Mouse (Mus musculus): ENCODE measurements at regions not wholly inside any gene's neighbourhood (a gene's known extent, or its start where the extent isn't known, plus 50 kb on each side); places are given as distances from the start of the nearest gene placed in this dataset.

DNA sequence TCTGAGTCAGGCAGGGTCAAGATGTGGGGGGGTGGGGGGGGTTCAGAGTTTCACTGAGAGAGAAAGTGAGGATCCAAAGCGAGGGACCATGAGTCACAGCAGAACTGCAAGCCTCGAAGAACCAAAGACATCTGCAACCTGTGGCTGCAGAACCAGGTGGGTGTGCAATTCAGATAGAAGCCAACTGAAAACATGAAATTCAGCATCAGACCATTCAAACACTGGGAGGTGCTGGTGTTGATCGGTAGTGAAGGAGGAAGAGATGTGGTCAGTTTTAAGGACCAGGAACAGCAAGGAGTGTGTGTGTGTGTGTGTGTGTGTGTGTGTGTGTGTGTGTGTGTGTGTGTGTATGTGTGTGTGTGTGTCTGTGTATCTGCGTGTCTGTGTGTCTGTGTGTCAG is 53.8 kb upstream of the Cd44 start:
- TF ChIP-seq CTCF (IDR thresholded peaks at IDR 0.05; ENCODE audit: borderline replicate concordance, insufficient read depth, low read length): no peak
- no peak for TF ChIP-seq POLR2A (IDR thresholded peaks at IDR 0.05; ENCODE audit: low read depth, low read length)

All from embryonic fibroblast, embryonic 13.5 days (primary cell).